Mouse (Mus musculus) neural tube, embryonic 15.5 days (tissue): ENCODE results near the gene Ntrk2. TPM values are rescaled to one million over a fixed set of nuclear protein-coding genes. Genes with fewer than 3 reads are reported as not detected.

Experiments
- ATAC-seq: fragments of 200-750 bp; cut with Nextera tagmentation; 2 replicates; pipeline ENCODE4 v1.8.0; 2017; ENCODE audit warnings: mild to moderate bottlenecking, moderate TSS enrichment, moderate library complexity; ENCODE audit not compliant: low FRiP score
- H3K27ac ChIP-seq: fragments of 300-500 bp; sonication (generic); replicated peaks from 2 replicates; pipeline ENCODE4 v1.5.1; 2015; ENCODE audit warnings: mild to moderate bottlenecking, inconsistent platforms
- H3K27me3 ChIP-seq: fragments of 300-500 bp; sonication (generic); replicated peaks from 2 replicates; pipeline ENCODE4 v1.6.1; 2015; ENCODE audit warnings: inconsistent platforms
- H3K36me3 ChIP-seq: fragments of 300-500 bp; sonication (generic); 2 replicates; pipeline ENCODE4 v1.6.1; 2015; ENCODE audit warnings: inconsistent platforms
- H3K4me1 ChIP-seq: fragments of 300-500 bp; sonication (generic); 2 replicates; pipeline ENCODE4 v1.6.1; 2015; ENCODE audit warnings: inconsistent platforms
- H3K4me2 ChIP-seq: fragments of 300-500 bp; sonication (generic); 2 replicates; pipeline ENCODE4 v1.6.1; 2015; ENCODE audit warnings: inconsistent platforms, mild to moderate bottlenecking, moderate library complexity
- H3K4me3 ChIP-seq: fragments of 300-500 bp; sonication (generic); replicated peaks from 2 replicates; pipeline ENCODE4 v1.5.1; 2015; ENCODE audit warnings: mild to moderate bottlenecking, inconsistent platforms
- H3K9ac ChIP-seq: fragments of 300-500 bp; sonication (generic); replicated peaks from 2 replicates; pipeline ENCODE4 v1.6.1; 2015; ENCODE audit warnings: mild to moderate bottlenecking, inconsistent platforms
- H3K9me3 ChIP-seq: fragments of 300-500 bp; sonication (generic); replicated peaks from 2 replicates; pipeline ENCODE4 v1.6.1; 2016; ENCODE audit warnings: inconsistent platforms
- WGBS: fragments of 180-500 bp; shearing (Covaris S2); methylation state at CpG from one replicate; pipeline ENCODE4 v1.1.7; 2015; ENCODE audit warnings: mixed read lengths; 5-methylcytosine and 5-hydroxymethylcytosine counted together
- polyA plus RNA-seq: library from polyadenylated mRNA; unstranded; fragments of >200 nt; fragmentation: Nextera tagmentation; extraction: Ambion mirVana; gene quantifications from 2 replicates; pipeline ENCODE4 v1.2.1, GENCODE M21; 2015

Gene Ntrk2
- polyA plus RNA-seq, 1 experiment from 2014 or later, result 132 TPM

DNA sequence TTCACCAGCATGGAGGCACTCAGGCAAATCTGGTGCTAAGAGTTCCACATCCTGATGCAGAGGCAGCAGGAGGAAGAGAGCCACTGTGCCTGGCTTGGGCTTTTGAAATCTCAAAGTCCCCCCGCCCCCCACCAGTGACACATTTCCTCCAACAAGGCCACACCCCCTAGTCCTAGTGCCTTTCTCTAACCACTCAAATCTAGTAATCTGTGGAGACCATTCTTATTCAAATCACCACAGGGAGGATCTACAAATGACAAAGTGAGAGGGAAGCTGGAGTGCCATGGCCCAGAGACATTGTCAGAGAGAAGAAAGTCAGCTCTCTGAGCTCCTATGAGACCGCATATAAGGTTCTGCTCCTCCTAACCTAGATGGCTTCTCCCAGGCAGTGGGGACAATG lies 105.6 kb downstream of the Ntrk2 start:
- H3K4me3 ChIP-seq, result no peak overlapping the region

GRCm38 (mm10) chr13:58912559-58912958 lies 106.2 kb downstream of the Ntrk2 start:
- Histone ChIP-seq H3K9ac (no peak overlapping the region), H3K4me1 (peaks cover 43% of the 10 kb centered on the region), H3K27me3 (no peaks in the 10 kb centered on the region), H3K27ac (no peak overlapping the region), H3K9me3 (no peaks in the 10 kb centered on the region), H3K4me3 (no peak overlapping the region), H3K4me2 (no peak overlapping the region), H3K36me3 (no peaks in the 10 kb centered on the region)
- ATAC-seq, result no peak

More for the DNA sequence above, 105.6 kb downstream of the Ntrk2 start:
- Histone ChIP-seq H3K9me3 (no peaks in the 10 kb centered on the region), H3K27ac (no peak overlapping the region), H3K36me3 (no peaks in the 10 kb centered on the region), H3K4me2 (no peak overlapping the region), H3K4me1 (peaks cover 50% of the 10 kb centered on the region), H3K27me3 (no peaks in the 10 kb centered on the region), H3K9ac (no peak overlapping the region)
- WGBS, result 93% methylated on average over 2 of the region's 2 CpGs
- ATAC-seq, result no peak

DNA sequence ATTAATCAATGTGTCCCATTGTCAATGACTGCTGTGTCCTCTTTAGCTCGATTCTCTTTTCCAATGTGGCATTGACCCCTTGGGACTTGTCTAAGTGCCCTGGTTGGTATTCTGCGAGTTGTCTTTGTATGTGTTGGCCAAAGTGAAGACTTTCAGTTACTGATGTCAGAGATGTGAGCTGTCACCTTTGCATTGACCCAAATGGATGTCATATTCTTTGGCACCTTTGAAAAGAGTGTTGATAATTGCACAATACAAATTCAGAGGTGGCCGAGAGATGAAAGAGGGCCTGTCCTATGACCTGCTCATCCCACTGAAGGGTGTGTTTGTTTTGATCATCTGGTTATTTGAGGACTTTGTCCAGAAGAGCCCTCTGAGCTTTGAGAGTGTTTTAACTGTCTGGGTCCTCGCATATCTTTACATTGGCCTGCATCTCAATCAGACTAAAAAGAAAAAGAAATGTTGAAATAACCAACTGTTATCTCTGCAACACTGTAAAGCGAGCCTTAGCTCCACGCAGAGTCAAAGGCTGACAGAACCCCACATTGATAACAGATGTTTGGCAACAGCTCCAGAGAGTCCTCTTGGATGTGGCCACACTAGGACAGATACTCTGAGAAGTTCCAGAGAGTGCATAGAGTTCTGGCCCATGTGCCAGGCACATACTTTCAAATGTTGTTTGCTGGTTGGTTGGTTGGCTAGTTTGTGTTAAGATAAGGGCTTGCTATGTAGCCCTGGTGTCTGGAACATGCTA lies 107.9 kb downstream of the Ntrk2 start:
- Histone ChIP-seq H3K9me3 (no peaks in the 10 kb centered on the region), H3K9ac (no peak overlapping the region), H3K27me3 (no peaks in the 10 kb centered on the region), H3K4me3 (no peak overlapping the region), H3K4me1 (peaks cover 35% of the 10 kb centered on the region), H3K27ac (peak overlapping the region; percentile 14; the same call in 1 of the 2 replicates), H3K36me3 (no peaks in the 10 kb centered on the region), H3K4me2 (no peak overlapping the region)
- ATAC-seq, result no peak
- WGBS, result 72% methylated on average over 6 of the region's 6 CpGs

- no peaks in the 10 kb centered on the region for H3K36me3 ChIP-seq
- H3K4me3 ChIP-seq, result no peak overlapping the region
- no peak overlapping the region for H3K9ac ChIP-seq
- 94% methylated on average over 2 of the region's 2 CpGs for WGBS
- no peak for ATAC-seq
- H3K27ac ChIP-seq, result no peak overlapping the region
- no peak overlapping the region for H3K4me2 ChIP-seq
- H3K4me1 ChIP-seq, result peaks cover 31% of the 10 kb centered on the region
- H3K27me3 ChIP-seq, result no peaks in the 10 kb centered on the region
- no peaks in the 10 kb centered on the region for H3K9me3 ChIP-seq
Observed at GRCm38 (mm10) chr13:58916348-58916747, 110.0 kb downstream of the Ntrk2 start.

DNA sequence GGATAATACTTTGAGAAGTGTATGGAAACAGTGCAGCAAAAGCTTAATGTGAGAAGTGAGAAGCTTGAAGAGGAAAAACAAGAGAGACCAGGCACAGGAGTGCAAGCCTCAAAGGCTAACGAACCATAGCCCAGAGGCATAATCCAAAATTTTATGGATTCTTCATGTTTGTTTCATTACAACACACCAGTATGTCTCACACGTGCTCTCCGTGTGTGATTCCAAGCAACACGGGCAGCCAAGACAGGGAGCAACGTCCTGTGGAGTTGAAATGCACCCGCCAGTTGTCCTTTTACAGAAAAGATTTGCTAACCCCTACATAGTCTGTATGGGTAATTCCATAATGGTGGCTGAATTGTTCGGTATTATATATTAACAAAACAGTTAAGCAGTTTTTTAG lies 113.9 kb downstream of the Ntrk2 start:
- no peaks in the 10 kb centered on the region for H3K36me3 ChIP-seq
- no peak overlapping the region for H3K4me2 ChIP-seq
- H3K4me1 ChIP-seq, result peaks cover 26% of the 10 kb centered on the region
- H3K27ac ChIP-seq, result no peak overlapping the region
- no peak overlapping the region for H3K4me3 ChIP-seq
- no peaks in the 10 kb centered on the region for H3K9me3 ChIP-seq
- ATAC-seq, result no peak
- no peaks in the 10 kb centered on the region for H3K27me3 ChIP-seq
- 91% methylated on average over 7 of the region's 7 CpGs for WGBS
- H3K9ac ChIP-seq, result no peak overlapping the region

DNA sequence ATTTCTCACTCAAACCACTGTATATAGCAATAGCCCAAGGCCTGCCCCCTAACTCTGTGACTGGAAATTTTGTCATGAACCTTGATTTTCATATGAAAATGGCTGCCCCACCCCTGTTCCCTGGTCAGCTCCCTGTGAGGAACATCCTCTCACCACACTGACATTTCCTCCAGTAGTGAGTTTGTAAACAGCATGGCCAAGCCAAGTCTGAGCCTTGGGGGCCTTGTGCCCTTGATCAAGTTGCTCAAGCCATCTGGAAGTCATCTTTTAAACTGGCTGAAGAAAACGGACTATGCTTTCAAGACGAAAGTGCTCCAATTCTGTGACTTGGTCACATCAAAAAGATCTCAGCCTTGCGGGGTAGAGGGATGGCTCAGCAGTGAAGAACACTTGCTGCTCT lies 114.9 kb downstream of the Ntrk2 start:
- no peaks in the 10 kb centered on the region for H3K36me3 ChIP-seq
- H3K9ac ChIP-seq, result no peak overlapping the region
- no peaks in the 10 kb centered on the region for H3K27me3 ChIP-seq
- H3K4me2 ChIP-seq, result no peak overlapping the region
- no peaks in the 10 kb centered on the region for H3K9me3 ChIP-seq
- peaks cover 18% of the 10 kb centered on the region; the same call in 1 of the 2 replicates for H3K4me1 ChIP-seq
- no peak overlapping the region for H3K27ac ChIP-seq
- WGBS, result 95% methylated on average over 3 of the region's 3 CpGs
- H3K4me3 ChIP-seq, result no peak overlapping the region
- no peak for ATAC-seq

DNA sequence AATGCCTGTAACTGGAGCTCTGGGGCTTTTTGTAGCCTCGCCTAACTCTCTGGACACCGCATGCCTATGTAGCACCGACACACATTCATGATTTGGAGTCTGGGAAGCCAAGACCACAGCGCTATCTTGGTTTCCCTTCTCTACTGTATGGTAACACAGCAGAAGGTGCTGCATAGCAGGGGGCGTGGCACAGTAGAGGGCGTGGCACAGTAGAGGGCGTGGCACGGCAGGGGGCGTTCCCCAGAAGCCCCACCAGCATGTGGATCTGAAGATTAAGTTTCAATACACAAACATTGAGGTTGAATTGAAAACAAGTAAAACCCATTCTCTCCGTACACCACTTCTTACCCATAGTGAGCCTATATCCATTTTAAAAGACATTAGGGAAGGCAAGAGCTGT lies 115.3 kb downstream of the Ntrk2 start:
- H3K4me2 ChIP-seq, result no peak overlapping the region
- no peak overlapping the region for H3K27ac ChIP-seq
- H3K4me3 ChIP-seq, result no peak overlapping the region
- 92% methylated on average over 10 of the region's 10 CpGs for WGBS
- no peaks in the 10 kb centered on the region for H3K9me3 ChIP-seq
- peaks cover 18% of the 10 kb centered on the region; the same call in 1 of the 2 replicates for H3K4me1 ChIP-seq
- no peak for ATAC-seq
- no peaks in the 10 kb centered on the region for H3K36me3 ChIP-seq
- no peak overlapping the region for H3K9ac ChIP-seq
- H3K27me3 ChIP-seq, result no peaks in the 10 kb centered on the region

GRCm38 (mm10) chr13:58922174-58922573 lies 115.8 kb downstream of the Ntrk2 start:
- Histone ChIP-seq H3K36me3 (no peaks in the 10 kb centered on the region), H3K27ac (0 out of 2 replicates have a peak overlapping the region, but pooled peaks have one; percentile 13), H3K4me3 (no peak overlapping the region), H3K4me2 (no peak overlapping the region), H3K4me1 (peaks cover 18% of the 10 kb centered on the region; the same call in 1 of the 2 replicates), H3K9me3 (no peaks in the 10 kb centered on the region), H3K27me3 (no peaks in the 10 kb centered on the region), H3K9ac (no peak overlapping the region)
- no peak for ATAC-seq
- 68% methylated on average over 15 of the region's 15 CpGs for WGBS

DNA sequence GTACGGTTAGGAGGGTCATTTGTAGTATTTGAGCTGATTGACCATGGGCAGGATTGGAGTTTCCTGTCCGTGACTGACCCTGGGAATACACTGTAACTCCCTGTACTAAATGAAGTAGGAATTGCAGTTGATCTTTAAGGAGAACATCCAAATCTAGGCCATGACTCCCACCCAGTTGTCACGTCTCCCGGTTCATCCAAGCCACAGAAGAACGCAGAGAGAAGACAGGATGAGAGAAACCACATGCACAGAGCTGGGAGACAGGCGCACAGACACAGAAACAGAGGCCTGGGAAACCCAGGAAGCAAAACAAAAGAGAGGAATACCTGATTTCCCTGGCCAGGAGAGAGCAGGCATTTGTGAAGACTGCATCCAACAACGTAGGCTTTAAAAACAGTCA lies 117.1 kb downstream of the Ntrk2 start:
- Histone ChIP-seq H3K4me1 (peaks cover 28% of the 10 kb centered on the region), H3K4me2 (no peak overlapping the region), H3K9ac (no peak overlapping the region), H3K27ac (0 out of 2 replicates have a peak overlapping the region, but pooled peaks have one; percentile 4), H3K9me3 (no peaks in the 10 kb centered on the region), H3K4me3 (no peak overlapping the region), H3K27me3 (no peaks in the 10 kb centered on the region), H3K36me3 (no peaks in the 10 kb centered on the region)
- 80% methylated on average over 7 of the region's 7 CpGs for WGBS
- ATAC-seq, result no peak

DNA sequence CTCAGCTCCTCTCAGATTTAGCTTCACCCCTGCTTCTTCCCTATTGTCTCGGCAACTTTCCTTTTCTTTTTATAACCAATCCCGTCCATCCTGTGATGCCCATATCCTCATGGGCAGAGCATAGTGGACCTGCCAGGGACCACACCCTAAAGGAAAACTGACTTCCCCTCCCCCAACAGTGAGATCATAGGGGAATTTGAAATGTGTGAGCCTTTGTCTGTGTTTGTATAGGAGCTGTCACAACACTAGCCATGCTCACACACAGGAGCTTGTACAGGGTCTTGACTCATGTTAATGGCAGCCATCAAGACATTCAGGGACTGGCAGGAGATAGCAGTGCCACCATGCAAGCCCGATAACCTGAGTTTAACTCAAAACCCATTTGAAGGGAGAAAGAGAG lies 118.1 kb downstream of the Ntrk2 start:
- no peak for ATAC-seq
- Histone ChIP-seq H3K4me2 (no peak overlapping the region), H3K9ac (no peak overlapping the region), H3K4me3 (no peak overlapping the region), H3K27me3 (no peaks in the 10 kb centered on the region), H3K27ac (no peak overlapping the region), H3K9me3 (no peaks in the 10 kb centered on the region), H3K4me1 (peaks cover 35% of the 10 kb centered on the region), H3K36me3 (no peaks in the 10 kb centered on the region)
- 78% methylated on average over 3 of the region's 3 CpGs for WGBS

- Histone ChIP-seq H3K9me3 (no peaks in the 10 kb centered on the region), H3K27ac (no peak overlapping the region), H3K36me3 (no peaks in the 10 kb centered on the region), H3K27me3 (no peaks in the 10 kb centered on the region), H3K9ac (no peak overlapping the region), H3K4me3 (no peak overlapping the region), H3K4me2 (no peak overlapping the region), H3K4me1 (peaks cover 30% of the 10 kb centered on the region)
- no peak for ATAC-seq
- WGBS, result over 99% methylated on average over 3 of the region's 3 CpGs
Observed at GRCm38 (mm10) chr13:58927186-58927585, 120.8 kb downstream of the Ntrk2 start.

- H3K27ac ChIP-seq, result peak overlapping the region; percentile 51; the same call in 1 of the 2 replicates
- peaks cover 25% of the 10 kb centered on the region for H3K4me1 ChIP-seq
Observed at GRCm38 (mm10) chr13:58927656-58928226, 121.4 kb downstream of the Ntrk2 start.

More at GRCm38 (mm10) chr13:58927656-58928226, 121.4 kb downstream of the Ntrk2 start:
- Histone ChIP-seq H3K36me3 (no peaks in the 10 kb centered on the region), H3K4me2 (no peak overlapping the region), H3K4me3 (no peak overlapping the region), H3K9me3 (no peaks in the 10 kb centered on the region), H3K9ac (no peak overlapping the region), H3K27me3 (no peaks in the 10 kb centered on the region)
- WGBS, result 69% methylated on average over 16 of the region's 16 CpGs
- ATAC-seq, result no peak
